Mouse (Mus musculus) heart, adult 8-10 months (tissue): ENCODE data around the gene D3Ertd751e. TPM values are rescaled to one million over a fixed set of nuclear protein-coding genes. Genes with fewer than 3 reads are reported as not detected.

Experiments
- DNase-seq: peaks from one replicate; pipeline ENCODE4 v3.0.0; 2022; ENCODE audit warnings: low spot score
- total RNA-seq, 4 experiments: library from RNA; stranded (reverse); gene quantifications; 2 replicates each; pipeline ENCODE4 v1.2.4; 2022

D3Ertd751e gene
- 10 to 100 TPM; 12.0 to 17.4 (median 14.5) TPM for total RNA-seq

- DNase-seq: peak; percentile 97
These were observed at the start of gene D3Ertd751e, which contains the start of gene Sclt1 for GRCm38 (mm10) chr3:41742278-41742934. D3Ertd751e (plus strand) TSS chr3:41742611. Sclt1 (minus strand) TSS chr3:41742514.

DNA sequence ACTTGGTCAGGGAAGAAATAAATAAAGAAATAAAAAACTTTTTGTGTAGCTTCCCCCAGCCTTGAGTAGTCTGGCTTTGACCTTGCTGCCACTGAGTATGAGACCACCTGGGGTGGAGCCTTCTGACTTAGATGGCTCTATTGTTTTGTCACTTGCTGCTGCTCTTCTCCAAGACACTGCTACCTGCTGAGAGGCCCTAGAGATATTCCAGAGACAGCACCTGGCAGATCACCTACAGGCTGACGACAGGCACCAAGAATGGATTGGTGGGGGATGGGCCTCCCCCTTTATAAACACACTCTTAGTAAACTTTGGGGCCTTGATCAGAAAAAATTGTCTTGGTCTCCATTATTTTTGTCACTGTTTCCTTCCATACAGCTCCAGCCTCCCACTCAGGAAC lies 46.7 kb upstream of the D3Ertd751e start:
- no peak for DNase-seq

GRCm38 (mm10) chr3:41741601-41742277 lies 672 bp upstream of the D3Ertd751e start:
- DNase-seq: peak; percentile 9

DNA sequence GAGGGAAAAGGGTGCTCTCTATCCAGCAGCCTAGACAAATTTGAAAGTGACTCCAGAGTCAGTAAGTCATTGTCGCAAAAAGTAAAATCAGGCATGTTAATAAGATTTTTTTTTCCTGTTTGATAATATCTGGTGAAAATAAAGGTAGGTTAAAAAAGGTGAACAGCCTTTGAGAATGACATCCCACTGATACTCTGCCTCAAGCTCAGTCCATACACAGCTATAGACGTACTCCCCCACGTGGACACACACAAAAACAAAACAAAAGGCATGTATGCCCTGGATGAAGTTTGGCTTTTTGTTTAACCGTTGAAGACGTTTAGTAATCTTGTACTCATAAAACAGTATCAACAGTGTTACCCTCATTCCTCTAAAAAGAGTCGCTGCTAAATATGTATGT lies 1.0 kb downstream of the D3Ertd751e start:
- no peak for DNase-seq

- DNase-seq: no peak
These were observed 12.1 kb downstream of the D3Ertd751e start for GRCm38 (mm10) chr3:41754556-41754955.

DNA sequence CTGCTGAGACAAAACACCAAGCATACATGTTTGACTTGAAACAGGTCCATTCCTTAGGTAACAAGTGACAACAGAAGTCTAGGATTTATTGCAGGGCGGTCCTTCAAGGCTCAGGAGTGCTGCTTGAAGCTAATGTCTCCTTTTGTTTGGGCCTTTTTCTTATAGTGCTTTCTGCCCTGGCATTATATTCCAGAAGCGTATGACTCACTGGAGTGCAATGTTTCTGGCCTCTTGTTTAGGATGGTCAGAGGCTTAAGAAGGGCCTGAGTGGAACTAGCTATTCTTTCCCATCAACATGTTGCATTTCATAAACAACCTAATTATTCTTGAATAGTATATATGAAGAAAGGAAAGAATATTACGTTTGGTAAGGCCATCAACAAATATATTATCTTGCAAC lies 19.7 kb downstream of the D3Ertd751e start:
- no peak for DNase-seq

DNA sequence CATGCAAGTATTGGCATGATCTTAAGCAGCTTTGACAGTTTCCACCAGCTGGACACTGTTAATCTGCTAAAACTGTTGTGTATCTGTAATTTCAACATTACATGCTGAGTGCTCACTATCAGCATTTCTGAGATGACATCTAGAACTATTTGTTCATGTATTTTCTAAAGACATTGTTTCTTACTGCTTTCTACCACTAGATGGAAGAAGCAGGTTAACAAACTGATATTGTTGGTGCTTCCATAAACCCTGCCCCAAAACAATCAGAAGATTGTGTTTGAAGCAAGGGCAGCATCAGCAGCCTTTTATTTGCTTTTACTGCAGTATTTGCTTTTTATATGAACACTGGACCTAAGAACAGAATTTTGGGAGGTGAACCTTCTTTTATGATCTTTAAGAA lies 70.0 kb downstream of the D3Ertd751e start:
- no peak for DNase-seq

Other genes starting within 250 kb of the D3Ertd751e start
- gene Jade1, start 186.9 kb upstream of the D3Ertd751e start, total RNA-seq: 10 to 100 TPM; 26.5 to 40.1 (median 28.9) TPM
- gene Sclt1, start 97 bp upstream of the D3Ertd751e start, total RNA-seq: 1 to 10 TPM; 6.5 to 8.4 (median 6.9) TPM